Mouse (Mus musculus): ENCODE results near the gene Stra8.

The Stra8 gene

DNA sequence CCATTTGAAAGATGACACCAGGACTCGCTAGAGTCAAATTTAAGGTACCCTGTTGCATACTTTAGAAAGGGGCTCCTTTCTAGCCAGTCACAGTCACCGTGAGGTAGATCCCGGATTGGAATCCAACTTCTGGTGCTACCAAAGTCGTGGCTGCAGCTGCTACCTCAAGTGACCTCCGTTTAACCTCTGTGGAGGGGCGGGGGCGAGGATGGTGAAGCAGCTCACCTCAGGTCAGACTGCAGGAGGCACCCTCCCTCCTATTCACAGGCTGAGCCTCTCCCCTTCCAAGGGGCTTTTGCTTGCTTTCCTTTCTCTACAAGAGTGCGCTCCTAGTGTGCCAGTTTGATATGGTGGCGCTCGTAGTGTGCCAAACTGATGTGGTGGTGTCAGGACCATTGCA lies at the start of gene Stra8:
Gene Stra8 (plus strand): TSS at position 208 of the 400 bp plus-strand sequence.
- no peak for DNase-seq (ENCODE audit: low spot score)

DNA sequence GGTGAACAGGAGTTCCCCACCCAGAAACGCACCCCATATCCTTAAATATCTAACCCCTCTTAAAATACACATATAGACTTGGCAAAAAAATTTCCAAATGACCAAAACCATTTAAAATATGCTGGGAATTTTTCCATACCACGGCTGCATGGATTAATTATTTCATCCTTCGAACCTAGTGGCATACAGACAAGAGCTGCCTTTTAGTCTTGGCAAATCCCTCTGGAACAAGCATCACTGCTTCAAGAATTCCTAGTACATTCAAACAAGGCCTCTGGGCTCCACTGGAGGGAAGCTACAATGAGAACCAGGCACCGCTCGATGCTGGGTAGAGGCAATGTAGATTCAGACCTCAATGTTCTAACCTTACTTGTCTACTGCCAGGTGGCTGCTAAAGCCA lies 49.2 kb upstream of the Stra8 start:
- no peak for DNase-seq (ENCODE audit: low spot score)

DNA sequence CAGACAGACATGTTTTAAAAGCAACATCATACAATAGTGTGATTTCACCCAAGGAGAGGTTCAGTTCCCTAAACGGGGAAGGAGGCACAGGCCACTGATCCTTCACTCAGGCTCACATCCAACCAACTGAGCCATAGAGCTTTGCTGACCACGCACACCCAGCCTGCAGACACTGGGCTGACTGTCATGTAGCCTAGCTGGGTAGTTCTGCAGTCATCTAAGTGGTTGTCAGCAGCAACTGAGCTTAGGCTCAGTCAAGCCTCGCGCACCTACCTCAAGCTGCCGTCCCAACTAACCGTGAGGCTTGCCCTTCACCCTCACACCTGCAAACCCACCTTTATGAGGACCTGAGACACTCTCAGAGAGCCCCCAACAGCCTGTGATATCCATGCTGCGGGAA lies 48.0 kb upstream of the Stra8 start:
- no peak for DNase-seq (ENCODE audit: low spot score)

DNA sequence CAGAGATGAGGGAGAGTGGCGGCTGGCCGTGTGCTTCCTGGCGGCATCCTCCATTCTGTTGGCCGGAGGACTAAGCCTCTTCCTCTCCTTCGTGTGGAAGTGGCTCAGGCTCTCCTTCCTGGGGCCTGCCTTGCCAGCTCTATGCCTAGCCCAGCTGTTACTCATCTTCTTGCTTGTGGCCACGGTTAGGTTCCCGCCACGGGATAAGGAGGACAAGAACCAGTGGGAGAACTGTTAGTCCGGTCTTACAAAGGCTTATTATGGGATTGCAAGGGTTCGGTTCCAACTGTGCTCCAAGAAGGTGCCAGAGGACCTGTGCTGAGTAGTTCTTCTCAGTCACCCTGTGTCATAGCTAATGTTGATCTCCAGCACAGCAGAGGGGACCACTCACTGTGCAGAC lies 47.1 kb upstream of the Stra8 start:
- no peak for DNase-seq (ENCODE audit: low spot score)

DNA sequence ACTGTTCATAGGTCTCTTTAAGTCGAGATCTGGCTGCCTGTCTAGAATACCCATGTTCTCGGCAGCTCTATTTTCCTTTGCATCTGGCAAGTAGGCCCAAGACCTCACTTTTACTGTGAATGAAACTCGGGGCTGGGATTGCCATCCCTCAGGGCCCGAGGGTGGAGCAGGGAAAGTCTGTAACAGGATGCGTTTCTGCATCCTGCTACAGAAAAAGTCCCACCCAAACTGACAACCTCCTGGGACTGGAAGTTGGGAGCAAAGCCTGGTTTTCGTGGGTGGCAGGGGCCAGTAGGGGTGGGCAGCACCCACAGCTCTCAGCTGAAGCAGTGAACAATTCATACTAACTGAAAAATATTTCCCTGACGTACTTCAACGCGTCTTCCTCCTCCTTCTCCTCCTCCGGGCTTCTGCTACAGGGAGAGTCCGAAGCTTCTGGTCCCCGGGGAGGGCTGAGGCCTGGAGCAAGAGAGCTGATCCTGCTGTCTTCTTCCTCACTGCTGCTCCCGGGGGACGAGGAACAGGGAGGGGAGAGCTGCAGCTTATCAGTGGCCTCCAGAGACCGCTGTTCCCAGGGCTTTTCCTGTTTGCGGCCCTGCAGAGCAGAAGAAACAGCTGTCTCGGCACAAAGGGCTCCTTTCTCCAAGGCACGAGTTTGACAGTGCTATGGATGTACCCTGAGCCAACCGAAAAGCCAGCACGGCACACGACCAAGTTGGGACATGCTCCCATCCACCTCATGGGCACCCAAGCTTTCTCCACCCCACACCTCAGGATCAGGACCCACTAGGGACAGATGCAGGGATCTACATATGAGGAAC lies 45.7 kb upstream of the Stra8 start:
- no peak for DNase-seq (ENCODE audit: low spot score)

DNA sequence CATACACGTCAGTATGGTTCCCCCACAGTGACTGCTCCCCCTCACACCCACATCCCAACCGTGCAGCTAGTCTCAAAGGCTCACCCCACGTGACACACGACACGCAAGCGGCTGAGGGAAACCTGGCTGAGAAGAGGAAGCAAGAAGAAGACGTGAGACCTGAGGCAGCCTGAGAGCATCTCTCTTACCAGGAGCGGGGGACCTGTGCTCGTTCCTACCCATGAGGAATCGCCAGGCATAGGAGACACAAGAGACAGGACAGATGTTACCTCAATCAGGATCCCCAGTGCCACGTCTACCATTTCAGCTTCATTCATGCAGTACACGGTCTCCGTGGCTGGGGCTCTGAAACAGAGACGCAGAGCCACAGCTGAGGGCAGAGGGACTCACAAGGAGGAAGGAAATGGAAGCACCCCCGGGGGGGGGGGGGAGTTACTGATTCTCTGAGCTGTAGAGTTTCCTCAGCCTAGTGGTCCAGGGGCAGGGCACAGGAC lies 44.6 kb upstream of the Stra8 start:
- no peak for DNase-seq (ENCODE audit: low spot score)

DNA sequence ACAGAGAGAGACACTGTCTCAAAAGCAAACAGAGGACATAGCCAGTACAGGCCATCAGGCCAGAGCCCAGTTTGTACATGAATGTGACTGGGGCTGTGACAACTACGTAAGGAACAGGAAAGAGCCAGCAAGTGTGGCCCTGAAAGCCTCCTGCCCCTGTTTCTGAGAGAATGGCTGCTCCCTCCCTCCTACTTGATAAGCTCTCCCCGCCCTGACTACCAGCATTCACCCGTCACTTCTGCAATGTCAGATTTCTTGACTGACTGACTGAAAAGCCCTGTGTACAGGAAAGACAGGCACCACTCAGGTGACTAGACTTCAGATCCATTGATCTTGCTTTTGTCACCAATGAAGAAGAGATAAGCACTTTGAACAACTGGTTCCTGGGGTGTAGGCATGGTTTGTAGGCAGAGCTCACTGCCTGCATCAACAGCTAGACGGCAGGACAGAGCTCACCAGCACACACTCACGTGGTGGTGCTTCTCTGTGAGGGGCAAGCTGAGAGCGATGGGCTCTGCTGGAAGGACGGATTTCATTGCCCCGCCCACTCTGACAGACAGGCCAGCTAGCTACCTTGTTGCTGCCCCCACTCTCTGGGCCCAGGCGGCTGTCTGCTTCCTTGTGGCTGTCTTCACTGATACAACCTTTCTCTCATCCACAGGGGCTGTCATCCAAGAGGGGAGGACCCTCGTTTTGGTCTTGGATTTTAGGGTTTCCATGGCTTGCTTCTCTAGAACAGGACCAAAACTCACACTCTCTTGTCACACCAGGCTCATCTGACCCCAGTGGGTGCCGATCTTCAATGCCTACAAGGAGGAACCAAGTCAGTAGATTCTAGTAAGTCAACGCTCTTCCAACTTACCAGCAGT lies 43.8 kb upstream of the Stra8 start:
- no peak for DNase-seq (ENCODE audit: low spot score)

DNA sequence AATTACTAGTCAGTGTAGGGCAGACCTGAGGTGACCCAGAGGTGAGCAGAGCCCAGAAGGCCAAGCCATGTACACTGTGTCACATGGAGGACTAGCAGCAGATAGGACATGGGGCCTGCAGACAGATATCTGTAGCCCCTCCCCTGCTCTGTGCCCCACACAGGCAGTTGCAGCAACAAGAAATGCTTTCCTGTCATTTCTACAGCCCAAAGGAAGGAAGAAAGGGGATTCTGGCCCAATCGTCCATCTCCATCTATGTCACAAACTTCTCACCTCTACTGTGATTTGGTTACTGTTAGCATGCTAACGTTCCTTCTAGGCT lies 43.2 kb upstream of the Stra8 start:
- DNase-seq (ENCODE audit: low spot score), result no peak

DNA sequence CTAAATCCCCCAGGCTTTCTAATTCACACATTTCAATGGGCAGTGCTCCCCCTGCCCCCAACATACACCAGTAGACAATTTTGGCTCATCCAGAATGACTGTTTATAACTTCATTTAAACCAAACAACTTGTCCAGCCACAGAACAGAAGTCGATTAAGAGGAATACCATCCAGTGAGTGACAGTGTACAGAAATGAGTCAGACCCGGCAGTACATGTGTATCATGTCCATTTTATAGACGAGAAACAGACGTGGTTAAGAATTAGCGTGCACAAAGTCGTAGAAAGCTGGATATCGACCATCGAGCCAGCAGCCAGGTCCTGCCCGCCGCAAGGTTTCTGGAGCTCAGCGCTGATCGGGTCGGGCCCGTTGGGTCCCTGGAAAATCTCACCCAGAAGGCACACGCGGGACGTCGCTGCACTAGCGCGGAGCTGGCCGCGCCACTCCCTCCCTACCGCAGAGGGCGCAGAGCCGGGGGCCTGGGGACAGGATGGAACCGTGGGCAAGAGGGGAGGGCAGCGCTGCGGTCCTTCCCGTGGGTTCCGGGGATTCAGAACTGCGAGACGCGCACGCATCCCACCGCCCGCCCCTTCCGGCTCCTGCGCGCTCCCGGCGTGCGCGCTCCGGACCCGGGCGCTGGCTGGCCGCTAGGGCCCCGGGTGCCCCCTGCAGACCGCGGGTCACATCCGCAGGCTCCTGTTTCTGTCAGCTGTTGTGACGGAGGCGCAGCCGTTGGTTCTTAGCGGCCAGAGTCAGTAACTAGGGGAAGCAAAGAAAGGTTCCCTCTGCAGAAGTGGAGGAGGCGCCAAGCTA lies 42.2 kb upstream of the Stra8 start, which contains the start of gene Cyren:
Gene Cyren (minus strand): TSS at position 552 of the 813 bp plus-strand sequence.
- DNase-seq (ENCODE audit: low spot score), result peak; percentile 92

DNA sequence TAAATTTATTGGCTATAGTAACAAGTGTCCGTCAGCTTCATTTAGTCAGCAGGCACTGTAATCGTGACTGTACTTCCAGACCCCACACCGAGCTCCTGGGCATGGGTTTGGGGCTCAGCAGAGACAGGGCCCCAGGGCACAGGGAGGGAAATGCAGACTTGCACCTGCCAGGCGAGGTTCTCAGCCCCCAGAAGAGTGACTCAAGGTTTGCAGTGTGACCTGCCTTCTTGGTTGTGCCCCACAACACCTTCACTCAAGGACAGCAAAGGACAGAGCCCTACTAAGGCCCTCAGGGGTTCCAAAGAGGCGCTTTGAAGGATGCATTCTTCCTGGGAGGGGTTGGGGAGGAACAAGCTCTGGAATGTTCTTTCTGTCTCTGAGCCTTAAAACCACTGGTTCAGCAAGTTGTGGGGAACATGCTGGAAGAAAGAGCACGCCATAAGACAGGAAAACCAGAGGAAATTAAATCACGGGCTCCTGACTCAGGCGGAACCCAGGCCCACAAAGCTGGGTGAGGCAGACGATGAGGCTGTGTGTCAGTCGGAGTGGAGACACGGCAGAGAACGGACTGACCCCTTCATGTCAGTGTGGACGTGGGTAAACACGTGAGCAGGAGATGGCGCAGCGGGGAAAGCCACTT lies 40.7 kb upstream of the Stra8 start:
- DNase-seq (ENCODE audit: low spot score), result no peak

DNA sequence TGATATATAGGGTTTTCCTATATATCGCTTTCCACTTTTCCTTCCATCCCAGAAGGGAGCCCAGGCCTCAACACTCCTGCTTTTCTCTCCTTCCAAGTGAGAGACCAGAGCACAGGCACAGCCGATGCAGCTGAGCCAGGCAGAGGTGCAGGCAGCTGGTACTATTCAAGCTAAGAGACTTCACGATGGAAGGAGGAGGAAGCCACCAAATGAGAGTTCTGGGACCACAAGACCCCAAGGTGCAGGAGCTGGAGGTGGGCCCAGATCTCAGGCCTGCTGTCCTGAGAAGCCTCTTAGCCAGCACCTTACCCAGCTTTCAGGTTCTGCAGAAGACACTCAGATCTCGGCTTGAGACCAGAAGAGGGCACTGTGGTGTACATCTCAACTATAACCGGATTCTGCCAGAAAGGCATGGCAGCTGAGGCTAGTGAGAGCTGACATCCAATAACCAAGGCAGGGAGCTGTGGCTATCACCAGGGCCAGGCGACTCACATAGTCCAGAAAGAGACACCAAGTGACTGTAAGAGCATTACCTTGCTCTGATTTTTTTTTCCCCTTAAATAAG lies 40.0 kb upstream of the Stra8 start:
- DNase-seq (ENCODE audit: low spot score), result peak; percentile 46

DNA sequence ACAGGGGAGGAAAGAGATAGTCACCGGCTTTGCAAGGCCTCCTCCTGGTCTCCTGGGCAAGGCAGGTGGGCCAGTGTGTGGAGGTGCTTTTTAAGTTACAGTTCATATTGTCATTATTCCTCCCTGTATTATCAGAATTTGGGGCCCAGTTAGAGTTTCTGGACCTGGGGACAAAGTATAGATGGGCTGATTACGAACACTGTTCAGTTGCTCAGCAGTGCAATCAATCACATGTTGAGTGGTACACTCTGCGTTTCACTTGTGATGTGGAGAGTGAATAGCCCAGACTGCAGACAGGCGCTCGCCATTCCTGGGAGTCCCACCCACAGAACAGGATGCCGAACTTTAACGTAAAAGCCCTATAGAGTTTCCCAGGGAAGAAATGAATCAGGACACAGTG lies 35.2 kb upstream of the Stra8 start:
- no peak for DNase-seq (ENCODE audit: low spot score)

DNA sequence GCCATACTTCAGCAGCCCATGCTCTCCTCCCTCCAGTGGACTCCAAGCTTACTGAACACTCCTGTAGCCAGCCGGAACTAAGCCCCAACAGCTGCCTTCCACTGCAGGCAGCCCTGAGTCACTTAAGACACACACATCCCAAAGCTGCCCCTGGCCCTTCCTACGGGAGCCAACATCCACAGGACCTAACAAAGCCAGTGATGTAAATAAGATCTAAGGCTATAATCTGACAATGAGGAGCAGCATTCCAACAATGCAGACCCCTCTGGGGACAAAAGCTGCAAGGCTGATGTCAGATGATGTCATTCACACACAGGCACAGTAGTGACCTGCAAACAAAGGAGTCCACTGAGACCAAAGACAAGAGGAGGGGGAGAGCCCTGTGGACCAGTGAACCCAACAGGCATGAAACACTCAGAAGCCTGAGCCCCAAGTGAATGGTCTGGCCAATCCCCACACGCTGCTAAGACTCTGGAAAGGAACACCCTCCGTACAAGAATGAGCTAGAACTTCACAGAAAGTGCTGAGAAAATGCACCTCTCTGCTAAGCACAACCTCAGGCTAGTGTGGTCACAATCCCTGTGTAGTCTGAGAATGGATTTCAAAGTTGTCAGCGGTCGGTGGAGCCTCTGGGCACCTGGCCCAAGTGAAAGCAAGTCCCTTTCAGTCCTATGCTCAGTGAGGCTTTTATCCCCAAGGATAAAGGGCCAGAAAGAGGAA lies 32.7 kb upstream of the Stra8 start:
- no peak for DNase-seq (ENCODE audit: low spot score)

DNA sequence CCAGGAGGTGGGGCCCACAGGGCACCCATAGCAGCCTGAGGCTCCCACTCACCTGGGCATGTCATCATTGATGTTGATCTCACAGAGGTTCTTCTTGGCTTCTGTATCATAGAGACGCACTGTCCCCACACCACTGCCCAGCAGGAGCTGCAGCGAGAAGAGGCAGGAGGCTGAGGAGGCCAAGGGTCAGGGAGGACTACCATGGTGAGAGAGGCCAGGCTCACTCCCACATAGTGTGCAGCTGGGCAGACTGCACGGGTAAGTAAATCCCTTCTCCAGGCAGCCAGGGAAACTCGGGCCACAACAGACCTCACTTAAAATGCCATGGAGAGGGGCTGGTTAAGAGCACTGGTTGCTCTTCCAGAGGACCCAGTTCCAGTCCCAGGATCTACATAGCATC lies 30.8 kb upstream of the Stra8 start:
- DNase-seq (ENCODE audit: low spot score), result no peak

DNA sequence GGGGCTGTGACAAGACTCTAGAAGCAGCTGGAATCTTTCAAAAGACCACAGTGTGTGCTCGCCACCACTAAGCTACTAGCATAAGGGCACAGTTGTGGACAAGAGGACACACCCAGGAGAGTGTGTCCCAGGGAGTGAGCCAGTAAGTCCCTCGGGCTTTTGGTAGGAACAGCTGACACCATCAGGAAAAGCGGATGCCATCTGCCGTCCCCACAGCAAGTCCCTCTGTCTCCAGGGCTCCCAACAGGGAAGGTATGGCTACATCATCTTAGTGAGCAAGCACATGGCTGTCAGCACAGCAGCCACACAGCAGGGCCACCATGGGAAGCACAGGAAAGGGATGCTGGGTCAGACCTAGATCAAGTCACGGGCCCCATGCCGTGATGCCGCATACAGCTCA lies 24.4 kb upstream of the Stra8 start:
- DNase-seq (ENCODE audit: low spot score), result no peak

DNA sequence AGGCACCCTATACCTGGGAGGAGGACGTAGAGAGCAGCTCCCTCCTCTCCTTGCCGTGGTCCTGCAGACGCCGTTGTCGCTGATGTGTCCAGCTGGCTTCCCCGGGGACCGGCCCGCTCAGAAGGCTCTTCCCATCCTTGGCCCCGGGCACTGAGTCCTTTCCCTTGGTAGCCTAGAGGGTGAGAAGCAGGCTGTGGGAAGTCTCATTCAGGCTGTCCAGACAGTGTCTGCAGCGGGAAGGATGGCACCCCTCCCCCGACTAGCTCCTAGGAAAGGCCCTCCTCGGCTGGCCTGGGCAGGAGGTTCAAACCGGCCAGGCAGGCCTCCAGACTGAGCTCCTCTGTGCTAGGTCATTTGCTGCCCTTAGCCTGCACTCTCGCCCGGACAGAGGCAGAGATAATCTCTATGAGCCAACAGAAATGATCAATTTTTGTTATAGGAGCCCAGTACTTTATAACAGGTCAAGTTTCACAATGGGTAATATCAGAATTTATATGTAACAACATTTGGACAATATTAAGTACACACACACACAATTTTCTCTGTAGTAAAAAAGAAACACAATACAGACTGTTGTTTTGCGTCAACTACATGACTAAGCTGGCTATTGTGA lies 23.7 kb upstream of the Stra8 start:
- no peak for DNase-seq (ENCODE audit: low spot score)

DNA sequence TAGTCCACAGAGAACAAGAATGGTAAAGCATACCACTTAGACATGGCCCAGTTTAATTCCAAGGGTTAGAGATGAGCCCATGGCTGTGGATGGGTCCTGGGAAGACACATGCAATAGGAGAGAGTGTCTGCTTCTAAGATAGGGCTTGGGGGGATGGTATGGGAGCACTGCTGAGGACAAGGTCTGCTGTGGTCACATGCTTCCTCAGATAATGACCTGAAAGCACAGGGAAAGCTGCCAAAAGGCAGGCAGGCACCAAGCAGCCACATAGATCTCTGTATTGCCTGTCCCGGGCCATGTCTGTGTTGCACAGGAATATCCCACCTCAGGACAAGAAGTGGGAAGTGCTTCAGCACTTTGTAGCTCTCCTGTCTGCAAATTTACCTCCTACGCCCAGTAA lies 20.8 kb upstream of the Stra8 start:
- DNase-seq (ENCODE audit: low spot score), result no peak

DNA sequence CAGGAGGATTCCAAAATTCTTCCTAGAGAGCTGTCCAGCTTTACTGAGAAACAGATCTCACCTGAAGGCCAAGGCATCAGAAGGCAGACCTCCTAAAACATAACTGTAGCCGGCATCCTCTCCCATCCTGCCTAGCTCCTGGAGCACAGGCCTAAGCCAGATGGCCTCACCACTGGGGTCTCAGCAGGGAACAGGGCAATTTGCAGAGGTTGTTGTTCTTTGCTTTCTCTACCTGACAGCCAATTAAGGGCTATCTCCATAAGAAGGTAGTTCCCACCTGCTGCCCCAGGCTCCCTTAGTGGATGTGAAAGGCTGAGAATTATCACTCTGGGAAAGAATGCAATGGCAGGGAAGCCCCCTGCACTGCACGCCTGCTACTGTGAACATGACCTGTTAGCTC lies 19.0 kb upstream of the Stra8 start:
- DNase-seq (ENCODE audit: low spot score), result no peak

DNA sequence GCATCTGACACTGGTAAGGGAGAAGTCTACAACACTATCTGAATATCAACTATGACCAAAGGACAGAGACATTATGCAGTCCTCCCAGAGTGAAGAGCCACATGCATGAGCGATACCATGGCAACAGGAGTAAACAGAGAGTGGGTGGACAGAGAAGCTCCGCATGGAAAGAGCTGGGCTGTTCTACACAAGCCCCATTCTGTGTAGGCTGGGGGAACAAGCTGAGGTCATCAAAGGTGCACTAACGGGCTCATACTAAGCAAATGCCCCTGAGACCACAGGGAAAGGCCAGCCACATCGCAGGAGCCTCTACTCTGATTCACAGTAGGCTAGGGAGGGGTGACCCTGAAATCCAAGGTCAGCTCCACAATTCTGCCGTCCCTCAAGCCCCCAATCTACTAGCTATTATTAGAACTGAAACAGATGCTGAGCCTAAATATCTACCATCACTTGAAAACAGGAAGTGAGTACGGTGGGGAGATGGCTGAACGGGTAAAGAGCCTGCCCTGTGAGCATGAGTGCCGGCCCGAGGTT lies 18.0 kb upstream of the Stra8 start:
- DNase-seq (ENCODE audit: low spot score), result no peak

DNA sequence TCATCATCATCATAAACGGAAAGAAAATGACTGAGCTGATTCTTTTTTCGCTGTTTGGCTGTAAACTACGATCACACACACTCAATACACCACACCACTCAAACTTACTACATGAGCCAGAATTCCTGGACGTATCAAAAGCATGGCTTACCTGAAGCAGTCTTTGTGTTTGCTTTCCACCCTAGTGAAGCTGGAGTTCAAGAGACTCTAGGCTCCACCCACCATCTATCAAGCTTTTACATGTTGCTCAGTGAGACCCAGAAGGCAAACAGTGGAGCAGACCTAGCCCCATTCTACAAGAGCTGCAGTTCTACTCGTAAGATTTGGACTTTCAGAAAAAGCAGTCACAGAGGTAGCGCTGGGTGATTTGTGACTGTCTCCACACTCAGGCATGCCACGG lies 17.4 kb upstream of the Stra8 start:
- no peak for DNase-seq (ENCODE audit: low spot score)

Measured in urinary bladder, postnatal 14 days (tissue).